Mouse (Mus musculus): Measurements from ENCODE around the gene Golga3. TPM values are rescaled to one million over a fixed set of nuclear protein-coding genes. Genes with fewer than 3 reads are reported as not detected.

The Golga3 gene
- polyA plus RNA-seq (2016; fragmentation: Nextera tagmentation; extraction: Ambion mirVana): 26.7 and 28.3 TPM in 2 replicates

DNA sequence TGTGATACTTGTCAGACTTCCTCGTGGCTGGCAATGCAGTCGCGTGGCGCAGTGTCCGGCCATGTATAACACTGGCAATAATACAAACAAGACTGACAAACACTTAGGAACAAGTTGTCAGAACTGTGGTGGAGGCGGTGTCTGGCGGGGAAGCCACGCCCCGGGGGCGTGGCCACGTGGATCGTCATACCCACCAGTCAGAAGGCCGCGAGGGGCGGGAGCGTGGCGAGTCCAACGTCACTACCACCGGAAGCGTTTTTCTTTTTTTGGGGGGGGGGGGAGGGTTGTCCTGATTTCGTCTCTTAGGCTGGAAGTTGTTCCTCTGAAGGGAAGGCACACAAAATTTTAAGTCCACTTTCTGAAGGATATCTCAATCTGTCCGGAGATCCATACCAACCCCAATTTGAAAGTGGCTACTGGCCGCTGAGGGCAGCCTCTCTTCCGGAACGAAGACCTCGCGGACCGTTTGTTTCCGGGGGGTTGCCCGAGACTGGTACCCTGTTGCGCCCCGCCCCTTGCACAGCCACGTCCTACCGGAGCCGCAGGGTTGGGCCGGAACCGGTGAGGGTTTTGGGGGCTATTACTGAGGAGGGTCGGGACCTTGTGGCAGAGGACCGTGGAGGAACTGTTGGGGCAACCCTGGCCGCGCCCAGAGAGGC is at the start of gene Golga3:
Gene Golga3 (plus strand): TSS at position 340 of the 659 bp plus-strand sequence.
- Histone ChIP-seq H3K27me3 (no peaks in the 10 kb centered on the region), H3K36me3 (no peaks in the 10 kb centered on the region), H3K4me1 (peaks cover 8% of the 10 kb centered on the region; the same call in 1 of the 2 replicates), H3K9ac (peak within 1 kb of the TSS; percentile 84), H3K4me2 (replicated peaks) (peak within 1 kb of the TSS; percentile 81), H3K9me3 (no peaks in the 10 kb centered on the region), H3K27ac (peak within 1 kb of the TSS; percentile 73), H3K4me3 (peak within 1 kb of the TSS; percentile 95)
- WGBS: under 1% methylated on average over 41 of the region's 41 CpGs
- ATAC-seq (ENCODE audit: insufficient number of reproducible peaks, insufficient read depth, low FRiP score, low TSS enrichment): peak; percentile 94

DNA sequence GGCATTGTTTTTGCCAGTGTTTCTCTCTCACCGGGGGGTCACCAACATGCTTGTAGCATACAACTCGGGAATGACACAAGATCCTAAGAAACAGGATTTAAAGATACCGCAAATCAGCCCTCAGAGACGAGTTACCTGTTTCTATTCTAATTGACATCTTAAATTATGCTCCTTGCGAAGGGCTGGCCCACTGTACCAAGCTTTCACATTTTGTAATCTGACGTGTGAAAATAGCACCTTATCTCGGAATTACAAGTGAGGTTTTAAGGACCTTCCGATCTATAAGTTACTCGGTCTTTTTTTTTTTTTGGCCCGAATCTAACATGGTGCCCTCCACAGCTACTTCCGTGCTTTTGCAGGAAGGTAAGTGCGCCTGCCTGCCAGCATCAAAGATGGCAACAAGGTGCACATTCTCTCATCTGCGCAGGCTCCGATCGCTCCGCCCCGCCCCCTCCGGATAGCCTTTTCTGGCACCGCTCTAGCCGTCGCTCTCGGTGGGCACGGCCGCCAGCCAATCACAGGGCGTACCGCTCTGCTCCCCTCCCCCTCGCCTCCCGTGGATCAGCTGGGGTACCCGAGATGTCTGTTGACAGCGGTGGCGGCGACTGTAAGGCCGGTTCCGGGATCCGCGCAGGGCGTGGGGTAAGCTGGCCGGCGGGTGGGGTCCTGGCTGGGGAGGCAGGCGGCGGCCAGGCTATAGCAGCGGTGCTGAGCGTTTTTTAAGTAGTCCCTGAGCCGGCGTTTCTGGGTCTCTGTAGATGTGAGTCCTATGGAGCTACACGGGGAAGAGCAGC is 41.0 kb upstream of the Golga3 start, which contains the start of gene Chfr:
Gene Chfr (plus strand): TSS at position 550 of the 794 bp plus-strand sequence.
- H3K36me3 ChIP-seq: peaks cover 5% of the 10 kb centered on the region; the same call in 1 of the 2 replicates
- H3K9ac ChIP-seq: peak within 1 kb of the TSS; percentile 74
- peak within 1 kb of the TSS; percentile 81 for H3K4me2 ChIP-seq (replicated peaks)
- peak within 1 kb of the TSS; percentile 79 for H3K4me3 ChIP-seq
- peak; percentile 99 for ATAC-seq (ENCODE audit: insufficient number of reproducible peaks, insufficient read depth, low FRiP score, low TSS enrichment)
- peak within 1 kb of the TSS; percentile 41; the same call in 1 of the 2 replicates for H3K27ac ChIP-seq
- no peaks in the 10 kb centered on the region for H3K4me1 ChIP-seq
- 4% methylated on average over 46 of the region's 46 CpGs for WGBS
- H3K9me3 ChIP-seq: 0 out of 2 replicates have a peak, but pooled peaks cover 3% of the 10 kb centered on the region
- no peaks in the 10 kb centered on the region for H3K27me3 ChIP-seq

DNA sequence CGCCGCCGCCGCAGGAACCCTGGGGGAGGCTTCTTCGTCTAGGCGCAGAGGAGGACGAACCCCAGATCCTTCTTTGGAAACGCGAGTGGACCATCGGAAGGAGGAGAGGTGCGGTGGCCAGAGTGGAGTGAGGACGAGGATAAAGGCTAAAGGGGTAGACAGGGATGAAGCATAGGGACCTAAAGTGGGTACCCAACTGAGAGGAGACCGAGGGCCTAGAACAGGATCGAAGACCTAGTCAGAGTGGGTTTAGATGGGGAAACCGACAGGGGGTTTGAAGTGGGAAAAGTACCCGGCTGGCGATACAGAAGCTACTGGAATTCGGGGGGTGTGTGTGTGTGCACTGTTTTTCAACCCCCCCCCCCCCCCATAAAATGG is 40.4 kb upstream of the Golga3 start:
- peak overlapping the region; percentile 41; the same call in 1 of the 2 replicates for H3K27ac ChIP-seq
- H3K9me3 ChIP-seq: 0 out of 2 replicates have a peak, but pooled peaks cover 3% of the 10 kb centered on the region
- H3K4me2 ChIP-seq (replicated peaks): peak overlapping the region; percentile 81
- H3K36me3 ChIP-seq: peaks cover 8% of the 10 kb centered on the region
- H3K4me1 ChIP-seq: no peaks in the 10 kb centered on the region
- peak overlapping the region; percentile 74 for H3K9ac ChIP-seq
- H3K27me3 ChIP-seq: no peaks in the 10 kb centered on the region
- no peak for ATAC-seq (ENCODE audit: insufficient number of reproducible peaks, insufficient read depth, low FRiP score, low TSS enrichment)
- WGBS: 5% methylated on average over 18 of the region's 18 CpGs
- H3K4me3 ChIP-seq: peak overlapping the region; percentile 79

DNA sequence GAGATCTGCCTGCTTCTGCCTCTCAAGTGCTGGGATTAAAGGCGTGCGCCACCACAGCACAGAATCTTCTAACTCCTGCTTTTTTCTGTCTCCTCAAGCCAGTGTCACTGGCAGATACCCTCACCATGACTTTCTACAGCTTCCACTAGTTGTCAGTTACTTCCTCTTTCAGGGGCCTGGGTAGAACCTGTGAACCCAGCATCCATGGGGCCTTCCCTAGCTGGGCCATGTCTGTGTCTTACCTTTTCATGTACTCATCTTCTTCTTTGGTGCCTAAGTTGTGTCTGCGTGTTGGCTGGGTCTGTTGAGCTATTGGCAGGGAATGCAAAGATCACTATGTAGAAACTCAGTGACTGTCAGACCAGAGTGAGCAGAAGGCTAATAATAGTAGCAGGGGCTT is 38.7 kb upstream of the Golga3 start:
- Histone ChIP-seq H3K27ac (no peak overlapping the region), H3K9me3 (no peaks in the 10 kb centered on the region), H3K4me2 (replicated peaks) (no peak overlapping the region), H3K27me3 (no peaks in the 10 kb centered on the region), H3K4me3 (no peak overlapping the region), H3K36me3 (peaks cover 11% of the 10 kb centered on the region), H3K4me1 (no peaks in the 10 kb centered on the region), H3K9ac (no peak overlapping the region)
- no peak for ATAC-seq (ENCODE audit: insufficient number of reproducible peaks, insufficient read depth, low FRiP score, low TSS enrichment)
- 97% methylated on average over 3 of the region's 3 CpGs for WGBS

DNA sequence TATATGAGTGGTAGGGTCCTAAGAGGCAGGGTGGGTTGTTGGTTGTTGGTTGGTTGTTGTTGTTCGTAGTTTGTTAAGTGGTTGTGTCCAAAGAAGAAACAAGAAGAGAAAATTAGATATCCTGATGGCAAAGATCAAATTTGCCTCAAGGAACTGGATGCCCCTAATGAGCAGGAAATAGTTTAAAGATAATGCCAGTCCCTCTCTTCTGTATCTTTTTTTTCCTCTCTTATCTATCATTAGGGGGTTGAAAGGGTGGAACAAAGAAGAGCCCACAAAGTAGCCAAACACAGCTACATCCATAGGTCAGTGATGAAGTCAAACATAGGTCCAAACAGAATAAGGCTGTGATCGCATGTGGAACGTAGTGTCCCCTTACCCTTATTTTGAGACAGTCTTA is 37.2 kb upstream of the Golga3 start:
- Histone ChIP-seq H3K4me1 (no peaks in the 10 kb centered on the region), H3K27me3 (no peaks in the 10 kb centered on the region), H3K9me3 (no peaks in the 10 kb centered on the region), H3K27ac (no peak overlapping the region), H3K4me3 (no peak overlapping the region), H3K9ac (no peak overlapping the region), H3K4me2 (replicated peaks) (no peak overlapping the region), H3K36me3 (peaks cover 11% of the 10 kb centered on the region)
- WGBS: 95% methylated on average over 3 of the region's 3 CpGs
- no peak for ATAC-seq (ENCODE audit: insufficient number of reproducible peaks, insufficient read depth, low FRiP score, low TSS enrichment)

DNA sequence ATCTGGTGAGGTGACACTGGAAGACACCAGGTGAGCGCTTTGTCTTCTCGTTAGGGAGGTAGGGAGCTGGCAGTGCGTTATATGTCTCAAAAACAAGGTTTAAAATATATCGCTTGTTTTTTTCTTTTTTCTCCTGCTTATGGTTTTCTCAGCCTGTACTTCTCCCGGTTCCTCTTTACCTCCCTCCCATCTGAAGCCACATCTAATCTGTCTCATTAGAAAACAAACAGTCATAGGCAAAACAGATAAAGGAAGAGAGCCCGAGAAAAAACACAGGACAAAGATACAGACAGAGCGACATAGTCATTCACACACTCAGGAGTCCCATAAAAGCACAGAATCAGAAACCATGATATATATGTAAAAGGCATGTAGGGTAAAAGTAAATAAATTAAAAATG is 36.1 kb upstream of the Golga3 start:
- Histone ChIP-seq H3K27ac (no peak overlapping the region), H3K9ac (no peak overlapping the region), H3K27me3 (no peaks in the 10 kb centered on the region), H3K4me2 (replicated peaks) (no peak overlapping the region), H3K4me1 (no peaks in the 10 kb centered on the region), H3K9me3 (no peaks in the 10 kb centered on the region), H3K4me3 (no peak overlapping the region), H3K36me3 (peaks cover 15% of the 10 kb centered on the region)
- no peak for ATAC-seq (ENCODE audit: insufficient number of reproducible peaks, insufficient read depth, low FRiP score, low TSS enrichment)
- WGBS: 91% methylated on average over 7 of the region's 7 CpGs

DNA sequence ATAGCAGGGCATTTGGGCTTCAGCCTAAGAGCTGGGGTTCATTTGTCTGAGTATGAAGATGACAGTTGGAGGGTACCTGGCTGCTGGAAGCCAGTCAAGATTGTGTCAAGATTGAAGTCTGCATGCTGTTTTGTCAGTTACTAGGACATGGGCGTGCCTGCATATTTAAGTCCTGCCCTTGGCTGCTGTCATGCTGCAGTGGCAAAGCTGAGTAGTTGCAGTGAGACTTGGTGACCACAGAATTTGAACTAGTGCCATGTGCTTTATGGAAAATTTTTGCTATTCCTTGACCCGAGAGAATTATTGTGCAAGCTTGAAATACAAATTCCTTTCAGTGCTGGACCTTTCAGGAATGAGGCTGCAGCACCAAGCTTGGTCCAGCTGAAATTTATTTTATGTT is 34.2 kb upstream of the Golga3 start:
- H3K9me3 ChIP-seq: no peaks in the 10 kb centered on the region
- 91% methylated on average over 2 of the region's 2 CpGs for WGBS
- no peaks in the 10 kb centered on the region for H3K27me3 ChIP-seq
- ATAC-seq (ENCODE audit: insufficient number of reproducible peaks, insufficient read depth, low FRiP score, low TSS enrichment): no peak
- no peak overlapping the region for H3K27ac ChIP-seq
- no peak overlapping the region for H3K4me3 ChIP-seq
- peaks cover 31% of the 10 kb centered on the region for H3K36me3 ChIP-seq
- H3K4me1 ChIP-seq: no peaks in the 10 kb centered on the region
- no peak overlapping the region for H3K9ac ChIP-seq
- no peak overlapping the region for H3K4me2 ChIP-seq (replicated peaks)

DNA sequence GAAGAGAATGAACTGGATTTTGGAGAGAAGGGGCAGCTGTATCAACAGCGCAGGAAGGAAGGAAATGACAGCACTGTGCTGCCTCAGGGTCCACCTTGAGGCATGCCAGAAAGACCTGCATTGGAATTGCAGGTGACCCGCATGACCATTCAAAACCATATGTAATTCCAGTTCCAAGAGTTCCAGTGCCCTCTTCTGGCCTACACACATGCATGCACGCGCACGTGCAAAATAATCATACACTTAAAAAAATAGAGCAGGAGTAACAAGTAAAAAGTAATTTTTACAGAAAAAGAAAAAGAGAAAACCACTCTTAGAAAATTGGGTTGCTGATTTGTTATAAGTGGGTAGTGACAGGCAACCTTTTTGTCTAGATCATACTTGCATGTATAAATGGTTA is 33.5 kb upstream of the Golga3 start:
- H3K36me3 ChIP-seq: peaks cover 38% of the 10 kb centered on the region
- WGBS: 83% methylated on average over 5 of the region's 5 CpGs

DNA sequence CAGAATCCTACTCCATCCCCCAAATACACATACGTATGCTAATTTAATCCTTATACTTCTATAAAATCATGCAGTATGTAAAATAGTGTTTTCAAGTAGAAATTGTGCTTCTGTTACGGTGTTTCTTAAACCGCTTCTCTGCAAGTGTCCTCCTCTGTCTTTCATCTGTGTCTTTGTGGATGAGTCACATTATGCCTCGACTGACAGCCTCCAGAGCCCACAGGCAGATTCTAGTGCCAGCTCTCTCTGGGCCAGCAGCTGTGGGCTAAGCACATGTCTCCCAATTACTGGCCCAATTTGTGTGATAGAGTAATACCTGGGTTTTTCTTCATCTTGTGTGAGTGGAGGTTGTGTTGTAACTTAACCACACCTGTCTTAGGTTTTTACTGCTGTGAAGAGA is 7.1 kb upstream of the Golga3 start:
- no peak for ATAC-seq (ENCODE audit: insufficient number of reproducible peaks, insufficient read depth, low FRiP score, low TSS enrichment)
- 95% methylated on average over 4 of the region's 4 CpGs for WGBS
- Histone ChIP-seq H3K4me1 (no peaks in the 10 kb centered on the region), H3K27me3 (no peaks in the 10 kb centered on the region), H3K36me3 (peaks cover 50% of the 10 kb centered on the region), H3K27ac (no peak overlapping the region), H3K4me3 (no peak overlapping the region), H3K4me2 (replicated peaks) (no peak overlapping the region), H3K9me3 (no peaks in the 10 kb centered on the region), H3K9ac (no peak overlapping the region)

More for the DNA sequence above, 33.5 kb upstream of the Golga3 start:
- H3K27me3 ChIP-seq: no peaks in the 10 kb centered on the region
- H3K4me3 ChIP-seq: no peak overlapping the region
- H3K9me3 ChIP-seq: no peaks in the 10 kb centered on the region
- no peak for ATAC-seq (ENCODE audit: insufficient number of reproducible peaks, insufficient read depth, low FRiP score, low TSS enrichment)
- no peaks in the 10 kb centered on the region for H3K4me1 ChIP-seq
- H3K9ac ChIP-seq: no peak overlapping the region
- no peak overlapping the region for H3K27ac ChIP-seq
- no peak overlapping the region for H3K4me2 ChIP-seq (replicated peaks)

DNA sequence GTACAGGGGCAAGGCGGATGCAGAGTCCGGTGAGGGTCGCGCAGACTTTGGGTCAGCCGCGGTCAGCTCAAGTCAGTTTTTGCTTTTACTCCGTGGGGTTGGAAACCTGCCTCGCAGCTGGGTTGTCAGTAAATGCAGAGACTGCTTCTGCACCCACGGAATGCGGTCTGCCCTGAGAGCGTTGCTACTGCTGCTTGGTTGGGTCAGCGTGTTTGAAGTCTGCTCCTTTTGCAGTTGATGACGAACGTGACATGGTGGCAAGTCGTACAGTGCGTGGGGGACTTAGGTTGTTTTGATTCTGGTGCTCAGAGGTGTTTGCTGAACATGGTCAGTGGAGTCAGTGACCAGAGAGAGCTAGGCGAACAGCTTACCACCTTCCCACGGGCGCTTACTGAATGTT is 520 bp downstream of the Golga3 start:
- WGBS: 3% methylated on average over 19 of the region's 19 CpGs
- ATAC-seq (ENCODE audit: insufficient number of reproducible peaks, insufficient read depth, low FRiP score, low TSS enrichment): no peak
- Histone ChIP-seq H3K9ac (peak overlapping the region; percentile 84), H3K4me3 (peak overlapping the region; percentile 95), H3K4me2 (replicated peaks) (peak overlapping the region; percentile 81), H3K36me3 (peaks cover 5% of the 10 kb centered on the region), H3K27me3 (no peaks in the 10 kb centered on the region), H3K9me3 (no peaks in the 10 kb centered on the region), H3K4me1 (peaks cover 8% of the 10 kb centered on the region; the same call in 1 of the 2 replicates), H3K27ac (peak overlapping the region; percentile 73)

DNA sequence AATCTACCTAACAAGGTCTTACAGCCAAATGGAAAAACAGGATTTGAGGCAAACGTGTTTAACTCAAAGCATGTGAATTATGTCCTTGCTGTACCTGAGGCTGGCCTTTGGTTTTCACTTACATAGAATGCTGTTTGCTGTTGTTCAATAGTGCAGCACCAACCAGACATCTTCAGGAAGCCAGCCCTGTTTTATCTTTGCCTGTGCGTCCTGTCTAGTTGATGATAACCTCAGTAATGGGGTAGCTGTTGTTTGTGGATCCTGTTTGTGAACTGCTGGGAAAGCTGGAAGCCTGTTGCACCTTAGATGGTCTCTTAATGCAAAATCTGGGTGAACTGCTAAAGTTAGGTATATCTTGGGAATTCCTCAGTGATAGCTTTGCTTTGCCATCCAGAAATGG is 2.1 kb downstream of the Golga3 start:
- 89% methylated on average over 2 of the region's 2 CpGs for WGBS
- no peaks in the 10 kb centered on the region for H3K9me3 ChIP-seq
- no peak for ATAC-seq (ENCODE audit: insufficient number of reproducible peaks, insufficient read depth, low FRiP score, low TSS enrichment)
- no peak overlapping the region for H3K27ac ChIP-seq
- no peak overlapping the region for H3K9ac ChIP-seq
- H3K4me1 ChIP-seq: peaks cover 8% of the 10 kb centered on the region; the same call in 1 of the 2 replicates
- no peak overlapping the region for H3K4me2 ChIP-seq (replicated peaks)
- no peaks in the 10 kb centered on the region for H3K27me3 ChIP-seq
- H3K4me3 ChIP-seq: no peak overlapping the region
- peaks cover 12% of the 10 kb centered on the region for H3K36me3 ChIP-seq

DNA sequence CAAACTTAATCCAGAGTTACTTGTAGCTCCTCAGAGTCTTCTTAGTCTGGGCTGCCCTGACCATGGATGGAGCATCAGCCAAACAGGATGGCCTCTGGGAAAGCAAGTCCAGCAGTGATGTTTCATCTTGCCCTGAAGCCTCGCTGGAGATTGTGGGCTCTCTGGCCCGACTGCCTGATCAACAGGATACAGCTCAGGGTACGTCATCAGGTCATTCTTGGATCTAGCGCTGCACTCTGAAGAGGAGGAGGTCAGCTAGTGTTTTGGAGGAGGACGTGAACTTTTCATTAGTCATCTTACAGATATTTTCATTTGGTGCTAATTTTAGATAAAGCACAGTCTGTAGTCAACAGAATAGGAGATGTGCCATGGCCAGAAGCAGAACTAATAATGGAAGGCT is 5.2 kb downstream of the Golga3 start:
- Histone ChIP-seq H3K9me3 (no peaks in the 10 kb centered on the region), H3K4me2 (replicated peaks) (no peak overlapping the region), H3K9ac (no peak overlapping the region), H3K27me3 (no peaks in the 10 kb centered on the region), H3K4me3 (no peak overlapping the region), H3K4me1 (peaks cover 8% of the 10 kb centered on the region; the same call in 1 of the 2 replicates), H3K27ac (no peak overlapping the region), H3K36me3 (peaks cover 35% of the 10 kb centered on the region)
- no peak for ATAC-seq (ENCODE audit: insufficient number of reproducible peaks, insufficient read depth, low FRiP score, low TSS enrichment)
- WGBS: 94% methylated on average over 5 of the region's 5 CpGs

Data from embryonic facial prominence, embryonic 12.5 days (tissue).